Mouse (Mus musculus) E14TG2a.4 (cell line): ENCODE data around the gene Erg.

Experiments
- CTCF ChIP-seq: conservative IDR thresholded peaks from 2 replicates; pipeline ENCODE4 v1.5.1; 2014; ENCODE audit warnings: low read length
- POU5F1 ChIP-seq: IDR thresholded peaks from 2 replicates; pipeline ENCODE4 v1.6.1; 2014; ENCODE audit warnings: low read length, borderline replicate concordance

DNA sequence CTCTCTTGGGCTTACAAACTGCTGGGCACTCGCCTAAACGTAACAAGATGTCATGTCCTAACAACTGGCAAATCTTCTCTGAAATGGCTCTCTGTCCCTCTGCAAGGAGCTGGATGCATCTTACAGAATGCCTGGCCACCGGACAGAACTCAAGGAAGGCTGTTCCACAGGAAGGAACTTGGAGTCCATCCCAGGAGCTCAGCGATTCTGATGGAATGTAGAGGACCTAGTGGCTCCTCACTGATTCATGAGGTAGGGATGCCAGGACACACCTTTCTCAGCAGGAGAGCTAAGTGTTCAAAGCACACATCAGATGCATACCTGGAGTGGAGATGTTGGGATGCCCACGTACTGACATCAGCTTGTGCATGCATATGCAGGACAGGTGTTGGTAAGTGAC is 221.2 kb downstream of the Erg start:
- TF ChIP-seq CTCF, result no peak
- TF ChIP-seq POU5F1, result no peak
